Mouse (Mus musculus): ENCODE results near the gene Odf4.

DNA sequence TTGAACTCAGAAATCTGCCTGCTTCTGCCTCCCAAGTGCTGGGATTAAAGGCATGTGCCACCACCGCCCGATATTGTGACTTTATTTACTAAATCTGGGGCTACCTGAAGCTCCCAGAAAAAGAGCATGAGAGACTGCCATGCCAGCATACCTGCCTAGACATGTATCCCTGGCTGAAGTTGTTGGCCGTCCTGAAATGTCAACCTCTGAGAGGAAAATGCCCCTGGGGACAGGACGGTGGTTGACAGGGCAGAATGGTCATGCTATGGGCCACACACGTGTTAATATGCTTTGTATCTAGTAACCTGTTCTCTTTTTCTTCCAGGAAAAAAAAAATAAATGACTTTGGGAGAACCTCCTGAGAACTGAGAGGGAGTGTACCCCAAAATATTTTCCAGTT lies 40.8 kb downstream of the Odf4 start:
- TF ChIP-seq CTCF (IDR thresholded peaks at IDR 0.05; ENCODE audit: low read depth) (no peak), EP300 (optimal IDR thresholded peaks at IDR 0.05) (no peak)
